Mouse (Mus musculus): ENCODE data around the gene Atrnl1.

The Atrnl1 gene

GRCm38 (mm10) chr19:58084826-58085225, 474.0 kb downstream of the Atrnl1 start:
- DNase-seq: no peak

- DNase-seq: no peak
Observed at GRCm38 (mm10) chr19:58086734-58087133, 475.9 kb downstream of the Atrnl1 start.

GRCm38 (mm10) chr19:58087901-58088300, 477.1 kb downstream of the Atrnl1 start:
- DNase-seq: no peak

- no peak for DNase-seq
Observed at GRCm38 (mm10) chr19:58088433-58088832, 477.6 kb downstream of the Atrnl1 start.

- no peak for DNase-seq
Observed at GRCm38 (mm10) chr19:58091911-58092310, 481.1 kb downstream of the Atrnl1 start.

GRCm38 (mm10) chr19:58094781-58095543, 484.1 kb downstream of the Atrnl1 start:
- no peak for DNase-seq

GRCm38 (mm10) chr19:58095776-58096175, 484.9 kb downstream of the Atrnl1 start:
- no peak for DNase-seq

- DNase-seq: no peak
Observed at GRCm38 (mm10) chr19:58097195-58097594, 486.4 kb downstream of the Atrnl1 start.

- DNase-seq: no peak
Observed at GRCm38 (mm10) chr19:58099539-58099938, 488.7 kb downstream of the Atrnl1 start.

GRCm38 (mm10) chr19:58100381-58100780, 489.5 kb downstream of the Atrnl1 start:
- DNase-seq: no peak

GRCm38 (mm10) chr19:58104544-58104943, 493.7 kb downstream of the Atrnl1 start:
- DNase-seq: no peak

- DNase-seq: no peak
Observed at GRCm38 (mm10) chr19:58107632-58108031, 496.8 kb downstream of the Atrnl1 start.

- no peak for DNase-seq
Observed at GRCm38 (mm10) chr19:58110491-58110890, 499.7 kb downstream of the Atrnl1 start.

GRCm38 (mm10) chr19:58111291-58111690, 500.5 kb downstream of the Atrnl1 start:
- DNase-seq: no peak

GRCm38 (mm10) chr19:58112151-58112550, 501.3 kb downstream of the Atrnl1 start:
- no peak for DNase-seq

- DNase-seq: no peak
Observed at GRCm38 (mm10) chr19:58113092-58113731, 502.4 kb downstream of the Atrnl1 start.

- no peak for DNase-seq
Observed at GRCm38 (mm10) chr19:58117595-58117994, 506.8 kb downstream of the Atrnl1 start.

- DNase-seq: peak; percentile 71
Observed at GRCm38 (mm10) chr19:58118141-58118835, 507.5 kb downstream of the Atrnl1 start.

- no peak for DNase-seq
Observed at GRCm38 (mm10) chr19:58118864-58119263, 508.0 kb downstream of the Atrnl1 start.

- DNase-seq: no peak
Observed at GRCm38 (mm10) chr19:58119681-58120173, 508.9 kb downstream of the Atrnl1 start.

- no peak for DNase-seq
Observed at GRCm38 (mm10) chr19:58120661-58121060, 509.8 kb downstream of the Atrnl1 start.

GRCm38 (mm10) chr19:58121628-58122027, 510.8 kb downstream of the Atrnl1 start:
- no peak for DNase-seq

GRCm38 (mm10) chr19:58123620-58124019, 512.8 kb downstream of the Atrnl1 start:
- DNase-seq: no peak

GRCm38 (mm10) chr19:58124566-58124965, 513.7 kb downstream of the Atrnl1 start:
- DNase-seq: no peak

All from right cerebral cortex, postnatal 14 days (tissue).